Mouse (Mus musculus) gastrocnemius, postnatal 10 days (tissue): Measurements from ENCODE around the gene Mdga1. TPM values are rescaled to one million over a fixed set of nuclear protein-coding genes. Genes with fewer than 3 reads are reported as not detected.

Experiments used
- DNase-seq: peaks from one replicate; pipeline ENCODE4 v3.0.0; 2021; ENCODE audit warnings: mixed read lengths
- long read RNA-seq, 2 experiments: library from polyadenylated mRNA; stranded (forward); transcript quantifications; one replicate each; pipeline ENCODE4 v2.0.0; 2021
- total RNA-seq, 2 experiments: library from RNA; stranded (reverse); gene quantifications; 2 replicates each; pipeline ENCODE4 v1.2.3; 2021

Mdga1 gene
- 10 to 100 TPM; 62.3 to 71.8 TPM for total RNA-seq
- long read RNA-seq, experiment 1, full-length matches to known transcripts = 63 of 104 reads
- long read RNA-seq, experiment 1, partial matches to known transcripts = 18 of 104 reads
- long read RNA-seq, experiment 1, other reads (novel, unspliced or antisense) = 23 of 104 reads
- long read RNA-seq, experiment 2, full-length matches to known transcripts = 49 of 72 reads
- long read RNA-seq, experiment 2, partial matches to known transcripts = 12 of 72 reads
- long read RNA-seq, experiment 2, other reads (novel, unspliced or antisense) = 11 of 72 reads

- no peak for DNase-seq
Observed at GRCm38 (mm10) chr17:29970037-29970555, at the start of gene Mdga1. TSS of gene Mdga1 (minus strand) at chr17:29970087.

GRCm38 (mm10) chr17:30018927-30019610 lies 49.2 kb upstream of the Mdga1 start:
- DNase-seq = no peak

- DNase-seq = no peak
Observed at GRCm38 (mm10) chr17:30014660-30015059, 44.8 kb upstream of the Mdga1 start.

GRCm38 (mm10) chr17:30008392-30008791 lies 38.5 kb upstream of the Mdga1 start:
- DNase-seq = no peak

- DNase-seq = no peak
Observed at GRCm38 (mm10) chr17:30007883-30008282, 38.0 kb upstream of the Mdga1 start.

- no peak for DNase-seq
Observed at GRCm38 (mm10) chr17:30006877-30007276, 37.0 kb upstream of the Mdga1 start.

GRCm38 (mm10) chr17:30005451-30005941 lies 35.6 kb upstream of the Mdga1 start:
- DNase-seq = peak; percentile 53

- no peak for DNase-seq
Observed at GRCm38 (mm10) chr17:30005103-30005443, 35.2 kb upstream of the Mdga1 start.

- peak; percentile 97 for DNase-seq
Observed at GRCm38 (mm10) chr17:30004203-30005102, 34.6 kb upstream of the Mdga1 start, which contains the start of gene Zfand3. TSS of gene Zfand3 (plus strand) at chr17:30004733.

- DNase-seq = no peak
Observed at GRCm38 (mm10) chr17:29998566-29999295, 28.8 kb upstream of the Mdga1 start.

GRCm38 (mm10) chr17:29997726-29998125 lies 27.8 kb upstream of the Mdga1 start:
- DNase-seq = no peak

GRCm38 (mm10) chr17:29995986-29996385 lies 26.1 kb upstream of the Mdga1 start:
- DNase-seq = no peak

GRCm38 (mm10) chr17:29994459-29994858 lies 24.6 kb upstream of the Mdga1 start:
- DNase-seq = no peak

- no peak for DNase-seq
Observed at GRCm38 (mm10) chr17:29994011-29994410, 24.1 kb upstream of the Mdga1 start.

GRCm38 (mm10) chr17:29993488-29993887 lies 23.6 kb upstream of the Mdga1 start:
- DNase-seq = no peak

GRCm38 (mm10) chr17:29990845-29991244 lies 21.0 kb upstream of the Mdga1 start:
- DNase-seq = no peak

GRCm38 (mm10) chr17:29990136-29990535 lies 20.2 kb upstream of the Mdga1 start:
- DNase-seq = no peak

GRCm38 (mm10) chr17:29989653-29990052 lies 19.8 kb upstream of the Mdga1 start:
- DNase-seq = no peak

- DNase-seq = no peak
Observed at GRCm38 (mm10) chr17:29988141-29988540, 18.3 kb upstream of the Mdga1 start.

GRCm38 (mm10) chr17:29985534-29985933 lies 15.6 kb upstream of the Mdga1 start:
- DNase-seq = no peak

- no peak for DNase-seq
Observed at GRCm38 (mm10) chr17:29984931-29985330, 15.0 kb upstream of the Mdga1 start.

- DNase-seq = no peak
Observed at GRCm38 (mm10) chr17:29983190-29983589, 13.3 kb upstream of the Mdga1 start.
